Mouse (Mus musculus) lung, adult 2 months (tissue): Measurements from ENCODE around the gene Lcn12. TPM values are rescaled to one million over a fixed set of nuclear protein-coding genes. Genes with fewer than 3 reads are reported as not detected.

Source experiments
- DNase-seq: peaks from one replicate; pipeline ENCODE4 v3.0.0; 2022
- H3K4me1 ChIP-seq: fragments of 200-500 bp; 2 replicates; pipeline ENCODE4 v1.6.1; 2011; ENCODE audit warnings: low read length; ENCODE audit not compliant: control insufficient read depth, insufficient read depth
- H3K4me3 ChIP-seq: fragments of 200-500 bp; replicated peaks from 2 replicates; pipeline ENCODE3; 2011; ENCODE audit warnings: low read depth, mild to moderate bottlenecking, control low read depth, low read length; ENCODE audit errors: extremely low read depth
- CTCF ChIP-seq: fragments of 200-500 bp; IDR thresholded peaks from 2 replicates; pipeline ENCODE4 v1.5.1; 2011; ENCODE audit warnings: mild to moderate bottlenecking, low read length, control low read depth; ENCODE audit not compliant: insufficient read depth
- POLR2A ChIP-seq: fragments of 200-500 bp; IDR thresholded peaks from 2 replicates; pipeline ENCODE4 v1.6.1; 2011; ENCODE audit warnings: low read depth, mild to moderate bottlenecking, control low read depth, low read length, borderline replicate concordance; ENCODE audit errors: extremely low read depth
- WGBS: fragments of 180-500 bp; shearing (Covaris S2); methylation state at CpG from one replicate; pipeline ENCODE4 v1.1.7; 2018; 5-methylcytosine and 5-hydroxymethylcytosine counted together
- polyA plus RNA-seq: library from polyadenylated mRNA; depleted of rRNA; stranded (reverse); fragments of >200 nt; gene quantifications from 2 replicates; pipeline ENCODE4 v1.2.3, GENCODE M21; 2012

Lcn12 gene
- polyA plus RNA-seq, 1 experiment, result not detected

- TF ChIP-seq CTCF, result no peak
- TF ChIP-seq POLR2A, result no peak
- WGBS, result 80% methylated on average over 8 of the region's 8 CpGs
- DNase-seq, result no peak
- no peaks in the 10 kb centered on the region for H3K4me1 ChIP-seq
- no peak overlapping the region for H3K4me3 ChIP-seq
These were observed 16.2 kb downstream of the Lcn12 start for GRCm38 (mm10) chr2:25477541-25477940.

- H3K4me3 ChIP-seq, result no peak overlapping the region
- TF ChIP-seq CTCF, result no peak
- TF ChIP-seq POLR2A, result no peak
- no peaks in the 10 kb centered on the region for H3K4me1 ChIP-seq
- WGBS, result 69% methylated on average over 2 of the region's 2 CpGs
- no peak for DNase-seq
These were observed 21.2 kb downstream of the Lcn12 start for GRCm38 (mm10) chr2:25472550-25472949.

DNA sequence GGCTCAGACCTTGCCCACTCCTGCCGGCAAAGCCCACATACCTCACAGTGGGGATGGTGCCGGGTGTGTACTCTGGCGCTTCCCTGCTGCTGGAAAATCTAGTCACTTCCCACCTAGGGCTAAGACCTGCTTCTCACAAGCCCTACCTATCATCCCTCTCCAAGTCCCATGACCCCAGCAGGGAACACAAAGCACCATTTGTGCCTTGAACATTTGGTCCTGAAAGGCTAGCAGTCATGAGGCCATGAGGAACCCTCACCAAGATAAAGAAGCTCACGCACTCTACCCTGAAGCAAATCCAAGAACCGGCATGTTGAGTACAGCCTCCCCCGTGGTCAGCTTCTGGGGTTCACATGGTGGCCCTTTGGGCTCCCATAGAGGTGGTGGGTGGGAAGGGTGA is 23.7 kb downstream of the Lcn12 start, which contains the start of gene Ptgds:
Ptgds (minus strand) TSS at position 78 of the 400 bp plus-strand sequence.
- no peak for TF ChIP-seq POLR2A
- no peak for TF ChIP-seq CTCF
- WGBS, result 45% methylated on average over 6 of the region's 6 CpGs
- DNase-seq, result no peak
- no peak within 1 kb of the TSS for H3K4me3 ChIP-seq
- H3K4me1 ChIP-seq, result no peaks in the 10 kb centered on the region

DNA sequence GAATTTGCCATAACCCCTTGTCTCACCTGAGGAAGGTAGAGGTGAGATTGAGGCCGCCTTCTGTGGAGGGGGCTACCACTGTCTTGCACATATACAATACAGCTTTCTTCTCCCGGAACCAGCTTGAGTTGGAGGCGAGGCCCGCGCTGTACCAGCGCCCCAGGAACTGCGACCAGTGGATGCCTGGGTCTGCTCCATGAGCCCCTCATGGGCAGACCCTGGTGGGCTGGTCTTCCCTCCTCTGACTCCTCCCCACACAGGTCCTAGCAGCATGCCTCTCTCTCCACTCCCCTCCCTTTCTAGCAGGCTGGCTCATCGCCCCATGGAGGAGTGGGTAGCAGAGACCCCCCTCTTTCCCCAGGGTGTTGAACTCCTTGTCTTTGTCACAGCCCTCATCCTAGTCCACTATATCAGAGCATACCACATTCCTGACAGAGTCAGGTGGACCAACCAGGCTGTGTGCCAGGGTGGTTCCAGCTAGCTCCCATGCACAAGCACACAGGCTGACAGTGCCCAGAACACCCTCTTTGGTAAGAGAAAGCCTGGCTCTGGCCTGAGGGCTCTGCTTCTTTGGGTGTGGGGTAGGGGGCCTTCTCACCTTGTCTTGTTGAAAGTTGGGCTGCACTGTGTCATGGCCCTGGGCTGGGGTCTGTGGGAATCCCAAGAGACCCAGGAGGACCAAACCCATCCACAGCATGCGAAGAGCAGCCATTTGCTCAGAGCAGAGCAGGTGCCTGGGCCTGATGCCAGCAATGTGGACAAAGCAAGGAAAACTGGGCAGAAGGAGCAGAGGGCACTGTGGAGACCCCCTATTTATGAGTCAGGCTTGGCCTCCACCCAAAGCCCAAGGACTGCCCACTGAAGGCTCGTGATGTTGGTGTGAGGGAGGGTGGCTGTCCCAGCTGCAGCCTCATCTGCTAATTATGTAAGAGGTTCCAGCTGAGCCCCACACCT is 24.5 kb downstream of the Lcn12 start:
- no peak overlapping the region for H3K4me3 ChIP-seq

DNA sequence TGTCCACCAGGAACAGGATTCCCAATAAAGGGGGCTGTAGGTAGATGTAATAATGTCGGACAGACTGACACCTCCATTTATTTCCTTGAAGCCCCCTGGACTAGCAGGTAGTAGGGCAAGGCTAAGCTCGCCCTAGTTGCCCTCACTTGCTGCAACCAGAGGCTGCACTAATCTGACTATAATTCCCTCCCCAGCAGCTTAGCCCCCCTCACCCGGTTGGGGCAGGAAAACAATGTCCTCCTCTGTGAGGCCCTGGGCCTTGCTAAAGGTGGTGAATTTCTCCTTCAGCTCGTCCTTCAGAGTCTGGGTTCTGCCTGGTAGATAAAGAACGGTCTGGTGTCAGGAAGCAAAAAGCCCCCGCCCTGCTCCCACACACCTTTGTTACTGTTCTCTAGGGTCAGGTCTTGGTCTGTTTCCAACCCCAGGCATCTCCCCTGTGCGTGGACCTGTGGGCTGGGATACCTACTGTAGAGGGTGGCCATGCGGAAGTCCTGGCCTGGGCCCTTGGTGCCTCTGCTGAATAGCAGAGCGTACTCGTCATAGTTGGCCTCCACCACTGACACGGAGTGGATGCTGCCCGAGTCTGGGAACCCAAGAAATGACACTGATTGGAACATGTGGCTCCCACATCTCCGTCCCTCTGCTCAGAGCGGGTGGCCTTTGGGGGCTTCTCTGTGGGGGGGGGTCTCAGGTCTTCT is 26.0 kb downstream of the Lcn12 start:
- TF ChIP-seq CTCF (no peak), POLR2A (no peak)
- H3K4me1 ChIP-seq, result no peaks in the 10 kb centered on the region
- H3K4me3 ChIP-seq, result no peak overlapping the region
- 73% methylated on average over 14 of the region's 14 CpGs for WGBS
- DNase-seq, result no peak

More for the DNA sequence above, 24.5 kb downstream of the Lcn12 start:
- no peak for TF ChIP-seq CTCF
- TF ChIP-seq POLR2A, result no peak
- DNase-seq, result no peak
- 70% methylated on average over 10 of the region's 10 CpGs for WGBS
- H3K4me1 ChIP-seq, result no peaks in the 10 kb centered on the region

DNA sequence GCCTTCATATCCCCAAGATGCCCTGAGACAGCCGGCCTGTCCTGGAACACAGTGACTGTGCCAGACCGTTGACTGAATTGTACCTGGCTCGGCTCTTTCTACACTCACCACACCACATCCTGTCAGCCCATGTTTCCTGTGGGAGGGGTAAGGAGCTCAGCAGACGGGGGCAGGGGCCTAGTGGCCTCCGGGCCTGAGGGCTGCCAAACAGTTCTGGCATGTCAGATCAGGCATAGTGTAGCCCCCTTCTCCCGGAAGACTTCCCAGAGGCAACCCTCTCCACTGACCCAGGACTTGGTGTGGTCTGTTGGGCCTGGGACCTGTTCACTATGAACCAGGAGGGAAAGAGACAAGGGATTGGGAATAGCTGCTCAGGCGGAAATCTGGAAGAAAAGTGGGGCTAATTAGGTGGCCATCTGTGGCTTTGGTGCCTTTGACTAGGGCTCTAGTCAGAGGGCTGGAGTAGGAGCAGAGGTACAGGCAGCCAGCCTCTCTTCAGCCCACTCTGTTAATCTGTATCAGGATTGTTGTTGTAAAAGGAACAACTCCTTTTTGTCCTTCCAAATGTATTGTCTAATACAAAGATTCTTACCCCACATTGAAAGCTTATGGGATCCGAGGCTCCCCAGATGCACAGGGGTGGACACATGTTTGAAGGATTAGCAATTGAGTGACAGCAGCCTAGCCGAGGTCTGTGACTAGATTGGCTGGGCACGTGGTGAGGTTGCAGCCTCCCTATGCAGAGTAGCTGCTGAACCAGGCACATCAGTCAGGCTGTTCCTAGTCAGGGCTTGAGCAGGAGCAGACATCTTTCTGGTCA is 27.7 kb downstream of the Lcn12 start:
- no peak overlapping the region for H3K4me3 ChIP-seq
- WGBS, result 39% methylated on average over 10 of the region's 10 CpGs

DNA sequence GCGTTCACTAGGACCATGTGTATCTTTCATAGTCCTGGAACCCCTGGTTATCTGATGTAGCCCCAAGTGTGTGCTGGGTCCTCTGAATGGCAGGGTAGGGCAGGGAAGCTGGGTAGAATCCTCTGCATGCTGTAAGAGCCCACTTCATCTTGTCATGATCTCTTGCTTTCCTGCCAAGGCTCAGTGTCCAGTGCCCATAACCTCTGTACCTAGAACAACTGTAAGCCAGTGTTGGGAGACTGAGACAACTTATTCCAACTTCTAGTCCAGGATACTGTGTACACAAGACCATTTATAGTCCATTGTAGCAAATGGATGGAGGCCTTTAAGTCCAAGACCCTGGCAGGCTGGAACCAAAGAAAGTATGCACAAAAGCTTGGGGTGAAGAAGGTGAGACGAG is 28.5 kb downstream of the Lcn12 start:
- 64% methylated on average over 2 of the region's 2 CpGs for WGBS
- no peak for TF ChIP-seq POLR2A
- TF ChIP-seq CTCF, result no peak
- DNase-seq, result no peak
- Histone ChIP-seq H3K4me3 (no peak overlapping the region), H3K4me1 (peaks cover 5% of the 10 kb centered on the region; the same call in 1 of the 2 replicates)

More for the DNA sequence above, 27.7 kb downstream of the Lcn12 start:
- TF ChIP-seq POLR2A (no peak), CTCF (no peak)
- no peak for DNase-seq
- peaks cover 5% of the 10 kb centered on the region; the same call in 1 of the 2 replicates for H3K4me1 ChIP-seq

- TF ChIP-seq CTCF, result no peak
- no peak for TF ChIP-seq POLR2A
- DNase-seq, result no peak
- H3K4me1 ChIP-seq, result peaks cover 9% of the 10 kb centered on the region; the same call in 1 of the 2 replicates
- H3K4me3 ChIP-seq, result no peak overlapping the region
- 85% methylated on average over 3 of the region's 3 CpGs for WGBS
These were observed 30.1 kb downstream of the Lcn12 start for GRCm38 (mm10) chr2:25463630-25464029.

- DNase-seq, result no peak
- peaks cover 9% of the 10 kb centered on the region for H3K4me1 ChIP-seq
- H3K4me3 ChIP-seq, result peak overlapping the region; percentile 33
- WGBS, result 11% methylated on average over 3 of the region's 3 CpGs
- TF ChIP-seq POLR2A (peak; percentile 31; the same call in 1 of the 2 replicates), CTCF (no peak)
These were observed 32.3 kb downstream of the Lcn12 start for GRCm38 (mm10) chr2:25461407-25461806.
